15 mouse cellular contexts compared by ENCODE assay signal in the genomic region with DNA sequence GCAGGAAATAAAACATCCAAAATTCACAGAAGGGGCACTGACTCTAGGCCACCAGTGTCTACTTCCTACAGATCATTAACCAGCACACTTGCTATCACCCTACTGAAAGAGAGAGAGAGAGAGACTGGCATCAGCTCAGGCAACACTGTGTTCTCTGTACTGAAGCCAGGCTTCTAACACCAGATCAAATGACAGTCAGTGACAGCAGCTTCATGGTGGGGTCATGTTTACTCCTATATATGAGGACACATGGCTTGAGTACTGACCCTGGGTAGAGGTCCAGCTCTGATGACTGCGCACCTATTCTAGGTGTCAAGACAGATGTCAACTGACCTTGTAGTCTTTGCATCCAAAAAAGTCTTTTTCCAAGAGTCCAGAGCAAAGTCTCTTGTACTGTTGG. TPM values are rescaled to one million over a fixed set of nuclear protein-coding genes. Genes with fewer than 3 reads are reported as not detected.
A peak's percentile ranks its signal among the peaks of the same experiment; 100 is the strongest.
DNase-seq lines count a peak whose midpoint lies in the region; ATAC-seq and TF ChIP-seq lines count a peak whose summit lies in the region.
"Had no signal": no experiment of that assay in that cellular context is flagged by ENCODE, and none has a peak within 500 bp of the region (broad histone marks: within the 10 kb centered on the region; RNA-seq: fewer than 3 reads in every experiment).

No protein-coding gene starts in this region.

- peaks cover 37% of the 10 kb centered on the region for H3K79me2 ChIP-seq in liver, adult 2 months (ENCODE audit: control insufficient read depth, insufficient read depth, low read length)

- no peaks in the 10 kb centered on the region for H3K9me3 ChIP-seq in hindbrain, embryonic 14.5 days (ENCODE audit: control insufficient read depth, low read length)
- H3K9me3 ChIP-seq in hindbrain, embryonic 16.5 days (ENCODE audit: control insufficient read depth, low read length), result no peaks in the 10 kb centered on the region
- H3K9me3 ChIP-seq in heart, embryonic 16.5 days (replicated peaks; ENCODE audit: control insufficient read depth, low read length), result no peaks in the 10 kb centered on the region

- no peak overlapping the region for H3K4me3 ChIP-seq in hindbrain, embryonic 14.5 days (replicated peaks; ENCODE audit: low read length)
- no peak overlapping the region for H3K4me3 ChIP-seq in hindbrain, embryonic 16.5 days (ENCODE audit: low read length)
- H3K4me3 ChIP-seq in liver, adult 2 months (ENCODE audit: insufficient read depth, low read depth, low read length), result peak overlapping the region; percentile 36; the same call in 1 of the 2 replicates
- 0 out of 2 replicates have a peak overlapping the region, but pooled peaks have one; percentile 3 for H3K4me3 ChIP-seq in heart, embryonic 16.5 days (ENCODE audit: low read length)

- 100% methylated on average over 1 of the region's 1 CpGs for WGBS in hindbrain, embryonic 14.5 days
- 100% methylated on average over 1 of the region's 1 CpGs for WGBS in hindbrain, embryonic 16.5 days
- 25% methylated on average over 1 of the region's 1 CpGs for WGBS in liver, adult 2 months
- WGBS in heart, embryonic 16.5 days, result 100% methylated on average over 1 of the region's 1 CpGs

- no peaks in the 10 kb centered on the region for H3K27me3 ChIP-seq in hindbrain, embryonic 14.5 days (ENCODE audit: control insufficient read depth, insufficient read depth, low read length)
- H3K27me3 ChIP-seq in hindbrain, embryonic 16.5 days (replicated peaks; ENCODE audit: control insufficient read depth, insufficient read depth, low read length), result no peaks in the 10 kb centered on the region
- H3K27me3 ChIP-seq in liver, adult 2 months (ENCODE audit: control insufficient read depth, insufficient read depth, low read length), result no peaks in the 10 kb centered on the region
- H3K27me3 ChIP-seq in heart, embryonic 16.5 days (ENCODE audit: control insufficient read depth, insufficient read depth, low read length), result no peaks in the 10 kb centered on the region

- no peak for TF ChIP-seq CTCF in liver, adult 2 months (IDR thresholded peaks at IDR 0.05; ENCODE audit: low read depth, low read length)

- H3K4me1 ChIP-seq in hindbrain, embryonic 14.5 days (replicated peaks; ENCODE audit: control insufficient read depth, insufficient read depth, low read length), result peaks cover 10% of the 10 kb centered on the region
- peaks cover 10% of the 10 kb centered on the region for H3K4me1 ChIP-seq in hindbrain, embryonic 16.5 days (ENCODE audit: control insufficient read depth, insufficient read depth, low read depth, low read length)
- peaks cover 32% of the 10 kb centered on the region for H3K4me1 ChIP-seq in liver, adult 2 months (ENCODE audit: control insufficient read depth, insufficient read depth, low read length)
- H3K4me1 ChIP-seq in heart, embryonic 16.5 days (ENCODE audit: control insufficient read depth, insufficient read depth, low read length), result peaks cover 16% of the 10 kb centered on the region

- H3K9ac ChIP-seq in hindbrain, embryonic 14.5 days, result no peak overlapping the region
- no peak overlapping the region for H3K9ac ChIP-seq in hindbrain, embryonic 16.5 days (ENCODE audit: low read depth, low read length)
- no peak overlapping the region for H3K9ac ChIP-seq in liver, adult 2 months (ENCODE audit: low read depth, low read length)
- no peak overlapping the region for H3K9ac ChIP-seq in heart, embryonic 16.5 days (ENCODE audit: low read length)

- peak overlapping the region; percentile 83; the same call in 1 of the 2 replicates for H3K4me2 ChIP-seq in hindbrain, embryonic 14.5 days (replicated peaks)
- H3K4me2 ChIP-seq in hindbrain, embryonic 16.5 days (ENCODE audit: low read length), result no peak overlapping the region
- H3K4me2 ChIP-seq in heart, embryonic 16.5 days (ENCODE audit: low read depth, low read length), result peak overlapping the region; percentile 74

- no peak overlapping the region for H3K27ac ChIP-seq in hindbrain, embryonic 14.5 days
- H3K27ac ChIP-seq in hindbrain, embryonic 16.5 days (ENCODE audit: low read depth, low read length), result no peak overlapping the region
- peak overlapping the region; percentile 95 for H3K27ac ChIP-seq in liver, adult 2 months (replicated peaks; ENCODE audit: insufficient read depth, low read depth, low read length)
- no peak overlapping the region for H3K27ac ChIP-seq in heart, embryonic 16.5 days (ENCODE audit: low read length)
- H3K27ac ChIP-seq: macrophage had no signal

- TF ChIP-seq POLR2A in liver, adult 2 months (IDR thresholded peaks at IDR 0.05; ENCODE audit: extremely low read depth, insufficient read depth, low read length), result no peak

- H3K36me3 ChIP-seq in hindbrain, embryonic 14.5 days (replicated peaks; ENCODE audit: control insufficient read depth, insufficient read depth), result no peaks in the 10 kb centered on the region
- H3K36me3 ChIP-seq in hindbrain, embryonic 16.5 days (ENCODE audit: control insufficient read depth, insufficient read depth, low read length), result no peaks in the 10 kb centered on the region
- no peaks in the 10 kb centered on the region; the same call in 1 of the 2 replicates for H3K36me3 ChIP-seq in liver, adult 2 months (ENCODE audit: control insufficient read depth, insufficient read depth, low read length)
- H3K36me3 ChIP-seq in heart, embryonic 16.5 days (ENCODE audit: control insufficient read depth, insufficient read depth), result no peaks in the 10 kb centered on the region

- no peak for DNase-seq in hindbrain, embryonic 14.5 days (ENCODE audit: low spot score)
- peak; percentile 100 for DNase-seq in liver, adult 2 months (ENCODE audit: extremely low read depth, low read depth, low spot score)
- no peak for DNase-seq in liver
- peak; percentile 95 for DNase-seq in skeletal muscle tissue, adult 2 months (ENCODE audit: low read depth, low spot score)
- no peak for DNase-seq in left cerebral cortex, adult 9 months (ENCODE audit: low spot score in 2 of 2)
- DNase-seq: cerebellum, adult 11-12 months; lung, adult 2 months; retina, postnatal 1 day; spleen, adult 18-20 months; thymus, postnatal 25 days had no signal

- no peak for ATAC-seq in hindbrain, embryonic 14.5 days (ENCODE audit: low FRiP score)
- ATAC-seq in hindbrain, embryonic 16.5 days, result no peak
- no peak for ATAC-seq in heart, embryonic 16.5 days (replicated peaks; ENCODE audit: extremely low read depth, insufficient read depth, low FRiP score)
- ATAC-seq: activated CD4-positive, CD25-positive, alpha-beta regulatory T cell, adult 4 months; forebrain, embryonic 14.5 days had no signal

RNA-seq across cellular contexts. Expression of a gene that starts 41.8 kb away (rescaled TPM):
- 19.6 and 21.0 TPM in 2 replicates for polyA plus RNA-seq in hindbrain, embryonic 14.5 days (2014; fragmentation: Nextera tagmentation; extraction: Ambion mirVana)
- polyA plus RNA-seq in hindbrain, embryonic 16.5 days (2015; fragmentation: Nextera tagmentation; extraction: Ambion mirVana), result 17.9 and 19.4 TPM in 2 replicates
- total RNA-seq in liver, adult 2 months (2014; rRNA removed), result 56.7 and 57.1 TPM in 2 replicates
- 173 and 183 TPM in 2 replicates for polyA plus RNA-seq in liver, adult 2 months (2012; rRNA removed)
- polyA plus RNA-seq in heart, embryonic 16.5 days (2015; fragmentation: Nextera tagmentation; extraction: Ambion mirVana), result 11.7 and 16.9 TPM in 2 replicates

RNA-seq across cellular contexts. Expression of a gene that starts 41.8 kb away (rescaled TPM):
- 13.8 and 14.2 TPM in 2 replicates for polyA plus RNA-seq in hindbrain, embryonic 14.5 days (2014; fragmentation: Nextera tagmentation; extraction: Ambion mirVana)
- 11.0 and 12.0 TPM in 2 replicates for polyA plus RNA-seq in hindbrain, embryonic 16.5 days (2015; fragmentation: Nextera tagmentation; extraction: Ambion mirVana)
- 4.2 and 5.7 TPM in 2 replicates for total RNA-seq in liver, adult 2 months (2014; rRNA removed)
- polyA plus RNA-seq in liver, adult 2 months (2012; rRNA removed), result 7.2 and 8.8 TPM in 2 replicates
- polyA plus RNA-seq in heart, embryonic 16.5 days (2015; fragmentation: Nextera tagmentation; extraction: Ambion mirVana), result 7.6 and 7.9 TPM in 2 replicates

Comparison
In these comparisons a context has a peak if more than half of its experiments do, and no peak if none do; other contexts are left out.
1. DNase-seq: peak in liver, adult 2 months (single experiment) and skeletal muscle tissue, adult 2 months (single experiment); none in hindbrain, embryonic 14.5 days (single experiment), liver (single experiment) and left cerebral cortex, adult 9 months (0 of 2).
2. H3K4me3 ChIP-seq: peak in liver, adult 2 months (single experiment) and heart, embryonic 16.5 days (single experiment); none in hindbrain, embryonic 14.5 days (single experiment) and hindbrain, embryonic 16.5 days (single experiment).